Mouse (Mus musculus): ENCODE data around the gene Ifitm6.

DNA sequence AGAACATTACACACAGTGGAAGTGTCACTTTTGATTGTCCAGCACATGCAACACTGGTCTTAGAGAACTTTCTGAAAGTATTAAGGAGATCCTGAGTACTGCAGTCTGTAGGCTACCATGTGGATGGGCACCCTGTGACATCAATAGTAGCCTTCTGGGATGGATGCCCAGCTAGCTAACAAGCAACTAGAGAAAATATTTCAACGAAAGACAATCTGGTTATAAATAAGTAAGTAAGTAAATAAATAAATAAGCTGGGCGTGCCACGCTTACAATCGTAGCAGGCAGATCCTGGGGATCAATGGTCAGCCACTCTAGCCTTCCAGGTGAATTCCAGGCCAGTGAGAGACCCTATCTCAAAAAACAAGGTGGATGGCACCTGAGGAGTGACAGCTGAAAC, 34.3 kb upstream of the Ifitm6 start:
- TF ChIP-seq CTCF (IDR thresholded peaks at IDR 0.05; ENCODE audit: borderline replicate concordance, control insufficient read depth, extremely low read depth, insufficient read depth, low read length, poor library complexity) (no peak), POLR2A (IDR thresholded peaks at IDR 0.05; ENCODE audit: control insufficient read depth, extremely low read depth, insufficient read depth, low read length, poor library complexity) (no peak)
